Mouse (Mus musculus): ENCODE measurements at regions not wholly inside any gene's neighbourhood (a gene's known extent, or its start where the extent isn't known, plus 50 kb on each side); places are given as distances from the start of the nearest gene placed in this dataset.

DNA sequence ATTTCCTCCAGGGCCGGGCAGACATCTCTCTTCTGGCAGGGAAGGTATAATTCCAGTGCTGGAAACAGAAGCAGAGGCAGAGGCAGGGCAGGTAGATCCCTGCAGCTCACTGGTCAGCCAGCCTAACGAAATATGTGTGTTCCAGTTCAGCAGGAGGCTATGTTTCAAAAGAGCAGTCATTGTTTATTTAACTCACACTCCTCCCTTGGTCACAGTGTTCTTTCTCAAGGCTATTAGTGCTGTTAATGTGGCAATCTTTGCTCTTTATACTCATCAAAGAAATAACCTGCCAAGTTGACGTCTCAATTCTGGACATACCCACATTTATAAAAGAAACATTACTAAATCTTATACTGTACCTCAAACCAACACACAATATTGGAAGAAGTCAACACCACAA, 253.3 kb upstream of the Adgrl3 start:
- no peaks in the 10 kb centered on the region for H3K4me1 ChIP-seq (replicated peaks)
- no peak overlapping the region for H3K4me3 ChIP-seq
- H3K27ac ChIP-seq = no peak overlapping the region
- H3K36me3 ChIP-seq = no peaks in the 10 kb centered on the region
- DNase-seq (ENCODE audit: low spot score) = no peak
- no peaks in the 10 kb centered on the region for H3K27me3 ChIP-seq (ENCODE audit: insufficient read depth, poor library complexity, severe bottlenecking)
- WGBS = 74% methylated on average over 3 of the region's 3 CpGs
- H3K9me3 ChIP-seq = no peaks in the 10 kb centered on the region

DNA sequence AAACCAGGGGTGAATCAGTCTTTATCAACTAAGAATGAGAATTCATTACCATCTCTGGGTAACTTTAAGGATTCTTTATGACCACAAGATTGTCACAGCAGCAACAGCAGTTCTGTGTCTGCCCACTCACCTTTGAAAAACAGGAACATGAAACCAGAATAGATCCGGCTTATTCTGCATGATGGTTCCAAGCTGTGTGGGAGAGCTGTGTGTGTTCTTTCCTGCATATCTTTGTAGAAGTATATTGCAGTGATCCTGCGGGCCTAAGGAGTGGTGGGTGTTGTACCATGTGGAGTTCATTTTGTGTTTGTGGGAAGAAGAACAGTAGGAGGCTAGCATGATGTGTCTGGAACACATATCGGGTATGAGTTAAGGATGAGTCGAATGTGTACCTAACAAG, 236.0 kb upstream of the Adgrl3 start:
- WGBS = 89% methylated on average over 4 of the region's 4 CpGs
- no peaks in the 10 kb centered on the region for H3K36me3 ChIP-seq
- no peaks in the 10 kb centered on the region for H3K9me3 ChIP-seq
- DNase-seq (ENCODE audit: low spot score) = no peak
- no peak overlapping the region for H3K4me3 ChIP-seq
- no peak overlapping the region for H3K27ac ChIP-seq
- no peaks in the 10 kb centered on the region for H3K27me3 ChIP-seq (ENCODE audit: insufficient read depth, poor library complexity, severe bottlenecking)
- no peaks in the 10 kb centered on the region for H3K4me1 ChIP-seq (replicated peaks)

DNA sequence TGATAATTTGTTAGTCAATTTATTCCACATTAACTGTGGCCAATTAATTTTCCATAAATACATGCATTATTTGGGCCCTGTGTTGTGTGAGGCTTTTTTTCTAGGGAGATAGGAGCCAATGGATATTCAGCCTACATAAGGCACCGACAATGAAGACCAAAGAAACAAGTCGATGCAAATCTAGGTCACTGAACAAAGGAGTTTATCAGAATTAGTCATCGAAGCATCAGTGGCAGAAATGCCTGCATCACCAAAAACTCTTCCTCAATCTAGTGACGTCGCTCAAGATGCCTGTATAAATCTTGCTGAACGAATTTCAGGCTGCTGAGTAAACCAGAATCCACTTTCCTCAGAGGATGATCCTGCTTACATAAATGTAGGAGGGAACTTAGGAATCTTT, 235.2 kb upstream of the Adgrl3 start:
- WGBS = 90% methylated on average over 6 of the region's 6 CpGs
- Histone ChIP-seq H3K27ac (no peak overlapping the region), H3K36me3 (no peaks in the 10 kb centered on the region), H3K27me3 (ENCODE audit: insufficient read depth, poor library complexity, severe bottlenecking) (no peaks in the 10 kb centered on the region), H3K4me1 (replicated peaks) (no peaks in the 10 kb centered on the region), H3K4me3 (no peak overlapping the region), H3K9me3 (no peaks in the 10 kb centered on the region)
- DNase-seq (ENCODE audit: low spot score) = no peak

DNA sequence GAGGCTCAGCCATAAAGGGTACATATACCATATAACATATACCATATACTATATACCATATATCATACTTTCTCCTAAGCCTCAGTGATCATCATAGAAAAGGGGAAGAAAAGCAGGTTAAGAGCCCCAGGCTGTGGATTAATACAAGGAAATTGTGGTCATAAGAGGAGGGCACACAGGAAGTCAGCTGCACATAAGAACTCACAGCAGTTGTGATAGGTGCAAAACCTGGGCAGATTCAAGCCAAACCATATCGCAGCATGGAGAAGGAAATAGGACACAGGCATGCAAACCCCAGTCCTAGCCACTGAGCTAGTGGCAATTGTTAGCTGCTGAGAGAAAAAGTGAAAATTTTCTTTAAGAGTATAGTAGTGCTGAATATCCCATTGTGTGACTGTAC, 228.3 kb upstream of the Adgrl3 start:
- 96% methylated on average over 1 of the region's 1 CpGs for WGBS

DNA sequence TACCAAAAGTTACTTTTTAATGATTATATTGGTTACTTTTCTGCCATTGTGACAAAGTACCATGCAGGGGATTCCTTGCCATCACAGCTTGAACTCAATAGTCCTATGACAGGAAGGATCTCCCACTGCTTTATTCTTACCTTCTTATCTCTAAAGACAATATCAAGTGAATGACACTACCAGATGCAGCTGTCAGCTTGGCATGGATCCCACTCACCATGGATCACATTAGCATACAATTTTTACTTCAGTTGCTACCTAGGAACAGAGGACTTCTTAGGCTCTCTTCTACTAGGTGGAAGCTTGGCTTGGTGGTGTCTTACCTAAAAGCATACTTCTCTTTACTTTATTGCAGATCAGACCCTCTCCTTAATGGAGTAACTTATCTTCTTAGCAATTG, 220.2 kb upstream of the Adgrl3 start:
- DNase-seq (ENCODE audit: low spot score) = no peak
- H3K36me3 ChIP-seq = no peaks in the 10 kb centered on the region
- no peak overlapping the region for H3K4me3 ChIP-seq
- H3K27me3 ChIP-seq (ENCODE audit: insufficient read depth, poor library complexity, severe bottlenecking) = no peaks in the 10 kb centered on the region
- no peaks in the 10 kb centered on the region for H3K4me1 ChIP-seq (replicated peaks)
- no peaks in the 10 kb centered on the region for H3K9me3 ChIP-seq
- no peak overlapping the region for H3K27ac ChIP-seq

More for the DNA sequence above, 228.3 kb upstream of the Adgrl3 start:
- DNase-seq (ENCODE audit: low spot score) = no peak
- Histone ChIP-seq H3K27me3 (ENCODE audit: insufficient read depth, poor library complexity, severe bottlenecking) (no peaks in the 10 kb centered on the region), H3K4me3 (no peak overlapping the region), H3K36me3 (no peaks in the 10 kb centered on the region), H3K4me1 (replicated peaks) (no peaks in the 10 kb centered on the region), H3K9me3 (no peaks in the 10 kb centered on the region), H3K27ac (no peak overlapping the region)

DNA sequence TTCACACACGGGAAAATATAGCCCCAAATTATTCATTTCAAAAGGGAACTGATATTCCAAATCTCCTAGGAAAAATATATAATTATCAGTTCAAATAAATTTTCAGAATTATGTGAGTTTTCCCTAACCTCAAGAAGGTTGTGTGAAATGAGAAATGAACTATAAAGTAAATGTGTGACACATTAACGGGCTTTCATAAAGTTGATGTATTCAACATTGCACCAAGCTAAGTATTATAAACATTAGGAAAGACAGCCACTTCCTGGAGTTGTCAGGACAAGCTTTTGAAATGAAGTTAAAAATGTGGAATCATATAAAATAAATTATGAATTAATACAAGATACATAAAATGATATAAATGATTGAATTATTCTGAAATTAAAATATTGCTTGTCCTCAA, 207.0 kb upstream of the Adgrl3 start:
- H3K4me1 ChIP-seq (replicated peaks) = no peaks in the 10 kb centered on the region
- H3K27ac ChIP-seq = no peak overlapping the region
- no peaks in the 10 kb centered on the region for H3K36me3 ChIP-seq
- no peaks in the 10 kb centered on the region for H3K27me3 ChIP-seq (ENCODE audit: insufficient read depth, poor library complexity, severe bottlenecking)
- WGBS = 90% methylated on average over 2 of the region's 2 CpGs
- H3K9me3 ChIP-seq = no peaks in the 10 kb centered on the region
- no peak overlapping the region for H3K4me3 ChIP-seq
- DNase-seq (ENCODE audit: low spot score) = no peak

DNA sequence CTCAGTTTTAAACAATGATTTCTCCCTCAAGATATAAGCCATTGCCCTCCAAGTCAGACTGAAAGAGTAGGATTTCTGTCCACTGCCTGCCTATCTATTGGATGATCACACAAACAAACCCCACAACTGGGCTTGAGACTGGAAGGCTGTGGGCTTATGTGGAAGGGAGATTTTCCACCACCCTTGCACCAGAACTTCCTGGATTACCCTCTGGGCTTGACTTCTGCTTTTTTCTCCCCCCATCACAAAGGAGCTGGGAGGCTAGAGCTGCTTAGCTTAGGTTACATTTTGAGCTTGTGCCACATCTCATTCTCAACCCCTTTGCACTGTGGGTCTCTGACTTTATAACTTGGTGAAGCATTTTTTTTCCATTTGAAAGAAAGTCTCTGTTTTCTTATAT, 200.7 kb upstream of the Adgrl3 start:
- Histone ChIP-seq H3K36me3 (no peaks in the 10 kb centered on the region), H3K27me3 (ENCODE audit: insufficient read depth, poor library complexity, severe bottlenecking) (no peaks in the 10 kb centered on the region), H3K4me3 (no peak overlapping the region), H3K4me1 (replicated peaks) (no peaks in the 10 kb centered on the region), H3K27ac (no peak overlapping the region), H3K9me3 (no peaks in the 10 kb centered on the region)
- no peak for DNase-seq (ENCODE audit: low spot score)

DNA sequence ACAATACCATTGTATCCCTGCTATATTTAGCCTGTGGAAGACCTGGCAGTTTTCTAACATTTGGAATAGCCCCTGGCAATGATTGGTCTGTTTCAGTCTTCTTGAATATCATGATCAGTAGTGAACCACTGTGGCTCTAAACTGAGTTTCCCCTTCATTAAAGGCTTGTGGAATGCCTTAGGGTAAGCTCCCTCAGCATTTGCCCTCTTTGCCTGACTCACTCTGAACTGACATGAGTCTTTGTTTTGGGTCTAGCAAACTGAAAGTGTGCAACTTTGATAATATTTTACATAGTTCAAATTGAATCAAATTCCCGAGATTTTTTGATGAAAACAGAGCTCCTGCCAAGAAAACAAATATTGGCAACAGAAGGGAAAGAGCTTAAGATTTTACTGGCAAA, 177.4 kb upstream of the Adgrl3 start:
- H3K27me3 ChIP-seq (ENCODE audit: insufficient read depth, poor library complexity, severe bottlenecking) = no peaks in the 10 kb centered on the region
- H3K36me3 ChIP-seq = no peaks in the 10 kb centered on the region
- no peaks in the 10 kb centered on the region for H3K4me1 ChIP-seq (replicated peaks)
- H3K9me3 ChIP-seq = no peaks in the 10 kb centered on the region
- H3K27ac ChIP-seq = no peak overlapping the region
- 89% methylated on average over 1 of the region's 1 CpGs for WGBS
- H3K4me3 ChIP-seq = no peak overlapping the region
- DNase-seq (ENCODE audit: low spot score) = no peak

DNA sequence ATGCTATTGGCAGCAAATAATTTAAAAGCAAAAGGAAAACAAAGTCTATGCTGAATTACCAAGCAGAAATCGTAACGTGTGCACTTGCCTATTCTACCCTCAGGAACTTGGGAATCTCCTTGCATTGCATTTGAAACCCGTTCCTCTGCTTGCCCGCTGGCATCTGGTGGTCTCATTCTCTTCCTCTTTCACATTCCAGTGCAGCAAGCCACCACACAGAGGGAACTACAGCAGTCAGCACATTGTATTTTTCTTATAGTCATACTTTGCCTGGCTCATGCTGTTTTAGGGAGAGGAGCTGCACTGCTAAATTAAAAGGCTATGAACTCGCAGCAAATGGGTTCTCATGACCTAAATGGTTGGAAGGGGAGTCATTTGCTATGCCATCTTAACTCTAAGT, 164.9 kb upstream of the Adgrl3 start:
- Histone ChIP-seq H3K4me1 (replicated peaks) (no peaks in the 10 kb centered on the region), H3K27me3 (ENCODE audit: insufficient read depth, poor library complexity, severe bottlenecking) (no peaks in the 10 kb centered on the region), H3K27ac (no peak overlapping the region), H3K36me3 (no peaks in the 10 kb centered on the region), H3K9me3 (no peaks in the 10 kb centered on the region), H3K4me3 (no peak overlapping the region)
- DNase-seq (ENCODE audit: low spot score) = no peak
- WGBS = 79% methylated on average over 5 of the region's 5 CpGs

DNA sequence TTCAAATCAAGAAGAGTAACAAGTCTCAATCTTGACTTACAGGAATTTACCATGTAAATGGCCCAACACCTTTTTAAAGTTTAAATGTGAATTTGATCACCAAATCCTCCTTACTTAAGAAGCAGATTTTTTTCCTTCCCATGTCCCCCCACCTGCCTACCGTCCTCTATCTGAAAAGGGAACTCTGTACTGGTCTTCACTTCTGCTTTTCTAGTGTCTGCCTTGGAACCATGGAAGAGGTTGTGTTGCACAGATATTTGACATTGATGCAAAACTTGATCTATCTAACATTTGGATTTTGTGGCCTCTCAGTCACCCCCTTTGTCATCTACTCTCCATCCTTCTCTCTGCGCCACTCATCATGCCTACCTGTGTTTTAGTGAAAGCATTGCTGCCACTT, 143.3 kb upstream of the Adgrl3 start:
- 87% methylated on average over 2 of the region's 2 CpGs for WGBS
- Histone ChIP-seq H3K9me3 (no peaks in the 10 kb centered on the region), H3K27ac (no peak overlapping the region), H3K27me3 (ENCODE audit: insufficient read depth, poor library complexity, severe bottlenecking) (no peaks in the 10 kb centered on the region), H3K4me3 (no peak overlapping the region), H3K4me1 (replicated peaks) (no peaks in the 10 kb centered on the region), H3K36me3 (no peaks in the 10 kb centered on the region)
- DNase-seq (ENCODE audit: low spot score) = no peak

GRCm38 (mm10) chr5:80898230-80898629, 121.7 kb upstream of the Adgrl3 start:
- no peaks in the 10 kb centered on the region for H3K36me3 ChIP-seq
- no peak for DNase-seq (ENCODE audit: low spot score)
- 75% methylated on average over 5 of the region's 5 CpGs for WGBS
- H3K27ac ChIP-seq = no peak overlapping the region
- no peaks in the 10 kb centered on the region for H3K4me1 ChIP-seq (replicated peaks)
- no peak overlapping the region for H3K4me3 ChIP-seq
- H3K27me3 ChIP-seq (ENCODE audit: insufficient read depth, poor library complexity, severe bottlenecking) = no peaks in the 10 kb centered on the region
- no peaks in the 10 kb centered on the region for H3K9me3 ChIP-seq

DNA sequence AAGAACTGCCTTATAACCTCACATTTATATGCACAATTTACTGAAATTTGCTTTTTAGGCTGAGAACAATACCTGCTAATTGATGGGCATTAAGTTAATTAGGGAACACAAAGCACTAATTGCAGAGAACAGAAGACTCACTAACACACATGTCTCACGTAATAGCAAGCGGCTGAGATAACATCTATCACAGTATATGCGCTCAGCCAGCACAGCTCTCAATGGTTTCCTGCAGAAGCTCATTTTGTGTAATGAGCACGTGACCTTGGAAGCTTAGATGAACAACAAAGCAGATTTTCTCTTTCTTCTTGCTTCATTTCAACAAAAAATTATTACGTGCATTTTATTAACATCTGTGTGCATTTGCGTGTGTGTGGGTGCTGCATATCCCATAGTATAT, 111.2 kb upstream of the Adgrl3 start:
- WGBS = 90% methylated on average over 6 of the region's 6 CpGs
- H3K9me3 ChIP-seq = no peaks in the 10 kb centered on the region
- no peak overlapping the region for H3K27ac ChIP-seq
- DNase-seq (ENCODE audit: low spot score) = no peak
- no peaks in the 10 kb centered on the region for H3K36me3 ChIP-seq
- no peak overlapping the region for H3K4me3 ChIP-seq
- H3K27me3 ChIP-seq (ENCODE audit: insufficient read depth, poor library complexity, severe bottlenecking) = no peaks in the 10 kb centered on the region
- no peaks in the 10 kb centered on the region for H3K4me1 ChIP-seq (replicated peaks)

- H3K4me1 ChIP-seq (replicated peaks) = no peaks in the 10 kb centered on the region
- no peaks in the 10 kb centered on the region for H3K36me3 ChIP-seq
- no peak overlapping the region for H3K27ac ChIP-seq
- no peaks in the 10 kb centered on the region for H3K27me3 ChIP-seq (ENCODE audit: insufficient read depth, poor library complexity, severe bottlenecking)
- H3K4me3 ChIP-seq = no peak overlapping the region
- WGBS = 92% methylated on average over 3 of the region's 3 CpGs
- no peak for DNase-seq (ENCODE audit: low spot score)
- H3K9me3 ChIP-seq = no peaks in the 10 kb centered on the region
Measured at GRCm38 (mm10) chr5:80938791-80939190, 81.1 kb upstream of the Adgrl3 start.

DNA sequence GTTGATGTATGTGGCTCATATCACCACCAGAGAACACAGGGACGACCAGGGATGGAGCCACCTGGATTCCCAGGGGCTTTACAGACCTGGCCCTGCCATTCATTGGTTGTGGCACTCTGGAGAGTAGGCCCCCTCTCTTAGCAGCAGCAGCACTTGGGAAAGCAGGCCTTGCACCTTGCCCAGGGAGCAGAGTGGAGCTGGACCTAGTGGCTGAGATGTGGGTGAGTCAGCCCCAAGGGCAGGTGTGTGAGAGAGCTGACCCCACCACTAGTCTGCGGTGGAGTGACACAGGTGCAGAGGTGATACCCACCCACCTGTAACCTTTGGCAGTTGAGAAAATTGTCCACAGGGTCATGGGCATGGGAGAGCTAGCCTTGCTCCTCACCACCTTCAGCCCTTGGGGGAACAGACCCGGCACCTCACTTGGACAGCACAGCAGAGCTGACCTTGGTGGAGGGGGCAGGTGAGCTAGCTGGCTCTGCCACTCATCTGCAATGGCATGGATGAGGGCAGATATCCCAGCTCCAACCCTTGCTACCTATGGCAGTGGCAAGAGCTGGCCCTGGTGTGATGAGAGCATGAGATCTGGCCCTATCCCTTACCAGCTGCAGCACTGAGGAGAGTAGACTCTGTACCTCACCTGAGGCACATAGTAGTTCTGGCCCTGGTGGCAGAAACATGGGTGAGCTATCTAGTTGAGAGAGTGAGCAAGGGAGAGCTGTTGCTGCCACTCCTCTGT, 67.9 kb upstream of the Adgrl3 start:
- Histone ChIP-seq H3K4me3 (no peak overlapping the region), H3K4me1 (replicated peaks) (peaks cover 16% of the 10 kb centered on the region), H3K9me3 (0 out of 2 replicates have a peak, but pooled peaks cover 3% of the 10 kb centered on the region), H3K36me3 (no peaks in the 10 kb centered on the region), H3K27ac (peak overlapping the region; percentile 71; the same call in 1 of the 2 replicates), H3K27me3 (ENCODE audit: insufficient read depth, poor library complexity, severe bottlenecking) (no peaks in the 10 kb centered on the region)
- 87% methylated on average over 3 of the region's 3 CpGs for WGBS
- no peak for DNase-seq (ENCODE audit: low spot score)
